Mouse (Mus musculus): ENCODE results near the gene Dcxr.
"Not testable (repeated sequence)": the region's sequence is repeated elsewhere in the genome, so short reads cannot be mapped to it uniquely, and the experiment has no call there.

Dcxr gene

DNA sequence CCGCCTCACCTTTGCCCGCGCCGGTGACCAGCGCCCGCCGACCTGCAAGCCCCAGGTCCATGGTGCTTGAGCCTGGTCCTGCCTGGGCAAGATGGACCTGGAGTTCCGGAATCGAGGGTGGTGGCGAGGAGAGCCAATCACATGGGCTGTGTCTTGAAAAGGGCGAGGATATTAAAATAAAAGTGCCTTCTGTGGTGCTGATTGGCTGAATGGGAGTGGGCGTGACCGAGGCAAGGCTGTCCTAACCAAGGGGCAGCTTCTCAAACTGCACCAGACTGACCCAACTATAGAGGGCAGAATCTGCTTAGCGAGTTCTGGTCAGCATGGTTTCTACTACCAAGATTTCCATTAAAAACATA is at the start of gene Dcxr:
TSS of gene Dcxr (minus strand) at position 113 of the 359 bp plus-strand sequence.
- DNase-seq, result peak; percentile 99

DNA sequence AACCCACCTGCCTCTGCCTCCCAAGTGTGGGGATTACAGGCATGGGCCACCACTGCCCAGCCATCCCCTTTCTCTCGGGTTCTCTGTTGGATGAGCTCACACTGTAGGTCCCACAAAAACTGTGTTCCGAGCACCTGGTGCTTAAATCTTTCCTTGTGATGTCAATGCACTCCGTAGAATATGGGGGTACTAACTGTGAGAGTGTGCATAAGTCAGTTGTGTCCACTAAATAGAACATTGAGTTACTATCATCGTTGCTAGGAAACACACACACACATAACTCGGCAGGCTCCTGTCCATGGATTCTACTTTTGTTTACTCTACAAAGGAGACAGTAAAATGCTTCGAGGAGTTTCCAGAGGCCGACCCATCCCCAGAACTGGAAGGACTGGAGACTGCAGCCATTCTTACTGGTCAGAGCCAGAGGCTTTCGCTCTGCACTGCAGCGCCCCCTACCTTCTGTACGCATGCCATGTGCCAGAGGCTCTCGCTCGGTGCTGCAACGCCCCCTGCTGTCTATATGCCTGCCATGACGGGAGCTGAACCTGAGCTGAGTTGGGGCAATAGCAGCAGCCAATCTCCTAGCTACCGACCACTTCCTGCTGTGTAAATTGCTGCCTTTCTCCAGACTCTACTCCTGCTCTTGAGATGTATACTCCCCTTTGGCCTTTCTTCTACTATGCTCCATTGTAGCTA is 48.8 kb upstream of the Dcxr start:
- peak; percentile 96 for DNase-seq

DNA sequence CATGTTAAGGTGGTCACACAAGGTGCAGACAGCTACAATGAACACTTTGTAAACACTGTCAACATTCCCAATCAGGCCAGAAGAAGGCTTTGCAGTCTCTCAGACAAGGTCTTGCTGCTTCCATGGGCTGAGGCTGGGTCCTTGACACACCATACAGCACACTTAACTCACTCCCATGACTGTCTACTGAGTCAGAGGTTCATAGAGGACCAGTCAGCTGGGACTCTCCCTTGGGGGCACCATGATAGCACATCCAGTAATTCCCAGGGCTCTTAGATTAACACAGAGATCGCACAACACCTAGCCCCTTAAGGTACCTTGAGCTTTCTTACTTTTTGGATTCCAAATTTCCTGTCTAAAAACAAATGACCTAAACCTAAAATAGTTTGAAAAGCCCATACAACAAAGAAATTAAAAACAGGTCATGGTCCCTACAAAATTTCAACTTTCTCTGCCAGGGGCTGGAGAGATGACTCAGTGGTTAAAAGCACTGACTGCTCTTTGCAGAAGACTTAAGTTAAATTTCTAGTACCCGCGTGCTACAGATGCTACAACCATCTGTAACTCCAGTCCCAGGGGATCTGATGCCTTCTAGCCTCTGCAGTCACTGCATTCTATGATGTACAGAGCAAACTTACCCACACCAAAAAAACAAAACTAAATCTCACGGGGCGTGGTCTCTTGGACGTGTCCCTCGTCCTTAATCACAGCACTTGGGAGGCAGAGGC is 46.5 kb upstream of the Dcxr start:
- DNase-seq, result no peak

DNA sequence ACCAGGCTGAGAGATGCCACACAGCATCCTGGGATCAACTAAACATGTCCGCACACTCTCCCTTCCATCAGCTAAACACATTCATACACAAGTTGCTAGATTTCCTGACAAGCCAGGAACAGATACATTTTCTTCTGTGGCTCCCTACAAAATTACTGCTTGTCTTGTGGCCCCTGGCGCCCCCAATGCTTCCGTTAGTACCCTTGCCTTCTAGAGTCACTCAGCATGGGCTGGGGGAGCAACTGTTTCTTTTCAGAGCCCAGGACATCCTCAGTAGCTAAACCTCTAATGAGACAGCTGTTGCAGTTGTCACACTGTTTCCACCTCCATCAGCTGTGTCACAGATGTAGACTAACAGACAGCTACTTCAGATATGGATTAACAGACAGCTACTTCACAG is 45.7 kb upstream of the Dcxr start:
- no peak for DNase-seq

DNA sequence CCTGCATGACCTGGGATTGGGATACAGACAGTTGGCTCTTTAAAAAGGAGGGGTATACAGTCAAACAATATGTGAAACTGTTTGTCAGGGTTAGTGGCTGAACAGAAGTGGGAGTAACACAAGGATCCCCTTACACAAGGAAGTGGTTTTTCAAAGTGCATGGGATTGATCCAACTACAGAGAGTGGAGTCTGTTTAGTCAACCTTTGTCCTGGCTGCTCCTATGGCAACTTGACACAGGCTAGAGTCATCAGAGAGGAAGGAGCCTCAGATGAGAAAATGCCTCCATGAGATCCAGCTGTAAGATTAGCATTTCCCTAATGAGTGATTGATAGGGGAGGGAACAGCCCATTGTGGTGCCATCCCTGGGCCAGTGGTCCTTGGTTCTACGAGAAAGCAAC is 41.1 kb upstream of the Dcxr start:
- no peak for DNase-seq

DNA sequence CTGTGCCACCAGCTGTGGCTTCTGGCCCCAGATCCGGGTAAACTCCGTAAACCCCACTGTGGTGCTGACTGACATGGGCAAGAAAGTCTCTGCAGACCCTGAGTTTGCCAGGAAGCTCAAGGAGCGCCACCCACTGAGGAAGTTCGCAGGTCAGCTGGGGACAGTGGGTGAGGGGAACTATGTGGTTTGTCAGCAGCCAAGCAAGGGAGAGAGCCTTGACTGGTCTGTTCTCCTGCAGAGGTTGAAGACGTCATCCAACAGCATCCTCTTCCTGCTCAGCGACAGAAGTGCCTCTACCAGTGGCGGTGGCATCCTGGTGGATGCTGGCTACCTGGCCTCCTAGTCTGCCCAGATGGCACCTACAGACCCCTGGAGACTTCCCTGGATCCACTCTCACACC is 39.9 kb upstream of the Dcxr start:
- DNase-seq, result not testable (repeated sequence)

DNA sequence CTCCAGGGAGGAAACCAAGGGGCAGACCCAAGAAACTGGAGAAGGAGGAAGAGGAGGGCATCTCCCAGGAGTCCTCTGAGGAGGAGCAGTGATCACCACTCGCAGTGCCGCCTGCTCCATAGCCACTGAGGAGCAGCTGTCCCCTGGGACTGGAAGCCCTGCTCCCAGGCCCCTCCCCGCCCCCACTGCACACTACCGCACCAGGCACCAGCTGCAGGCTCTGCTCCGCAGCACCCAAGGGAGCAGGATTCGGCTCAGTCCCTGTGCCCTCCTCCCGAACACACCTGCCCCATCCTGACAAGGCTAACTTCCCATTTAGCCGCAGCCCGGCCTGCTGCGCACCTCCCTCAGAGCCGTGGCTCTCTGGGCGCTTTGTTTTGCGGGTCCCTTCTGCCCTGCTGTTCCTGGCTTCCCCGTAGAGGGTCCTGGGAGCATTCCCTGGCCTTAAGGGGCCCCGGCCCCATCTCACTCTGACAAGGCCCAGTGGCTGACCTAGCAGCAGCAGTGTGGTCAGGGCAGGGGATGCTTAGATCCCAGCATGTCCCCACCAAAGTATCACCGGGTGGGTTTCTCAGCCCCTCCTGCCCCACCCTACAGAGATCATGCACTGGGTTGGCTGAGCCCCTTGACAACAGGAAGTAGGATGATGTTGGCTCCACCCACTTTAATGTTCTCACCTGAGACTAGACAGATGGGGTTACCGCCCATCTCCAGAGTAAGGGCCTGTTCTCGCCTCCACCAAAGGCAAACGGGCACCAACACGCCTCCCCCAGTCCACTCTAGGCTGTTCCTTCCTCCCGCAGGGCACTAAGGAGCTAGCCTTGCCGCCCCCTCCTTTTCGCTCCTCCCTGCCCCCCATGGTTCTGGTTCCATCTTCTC is 36.3 kb upstream of the Dcxr start:
- DNase-seq, result not testable (repeated sequence)

DNA sequence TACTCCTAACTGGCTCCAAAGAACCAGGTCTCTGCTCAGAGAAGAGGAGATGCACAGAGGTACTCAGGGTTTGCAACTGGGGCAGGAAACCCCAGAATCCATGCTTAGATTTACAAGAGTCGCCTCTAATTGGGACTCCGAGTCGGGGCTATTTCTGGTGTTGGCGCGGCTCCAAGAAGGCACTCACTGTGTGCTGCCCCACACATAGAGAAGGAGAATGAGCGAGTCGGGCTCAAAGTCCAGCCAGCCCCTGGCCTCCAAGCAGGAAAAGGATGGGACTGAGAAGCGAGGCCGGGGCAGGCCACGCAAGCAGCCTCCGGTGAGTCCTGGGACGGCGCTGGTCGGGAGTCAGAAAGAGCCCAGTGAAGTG is 35.6 kb upstream of the Dcxr start, which contains the start of gene Hmga1b:
TSS of gene Hmga1b (plus strand) at position 123 of the 370 bp plus-strand sequence.
- DNase-seq, result not testable (repeated sequence)

DNA sequence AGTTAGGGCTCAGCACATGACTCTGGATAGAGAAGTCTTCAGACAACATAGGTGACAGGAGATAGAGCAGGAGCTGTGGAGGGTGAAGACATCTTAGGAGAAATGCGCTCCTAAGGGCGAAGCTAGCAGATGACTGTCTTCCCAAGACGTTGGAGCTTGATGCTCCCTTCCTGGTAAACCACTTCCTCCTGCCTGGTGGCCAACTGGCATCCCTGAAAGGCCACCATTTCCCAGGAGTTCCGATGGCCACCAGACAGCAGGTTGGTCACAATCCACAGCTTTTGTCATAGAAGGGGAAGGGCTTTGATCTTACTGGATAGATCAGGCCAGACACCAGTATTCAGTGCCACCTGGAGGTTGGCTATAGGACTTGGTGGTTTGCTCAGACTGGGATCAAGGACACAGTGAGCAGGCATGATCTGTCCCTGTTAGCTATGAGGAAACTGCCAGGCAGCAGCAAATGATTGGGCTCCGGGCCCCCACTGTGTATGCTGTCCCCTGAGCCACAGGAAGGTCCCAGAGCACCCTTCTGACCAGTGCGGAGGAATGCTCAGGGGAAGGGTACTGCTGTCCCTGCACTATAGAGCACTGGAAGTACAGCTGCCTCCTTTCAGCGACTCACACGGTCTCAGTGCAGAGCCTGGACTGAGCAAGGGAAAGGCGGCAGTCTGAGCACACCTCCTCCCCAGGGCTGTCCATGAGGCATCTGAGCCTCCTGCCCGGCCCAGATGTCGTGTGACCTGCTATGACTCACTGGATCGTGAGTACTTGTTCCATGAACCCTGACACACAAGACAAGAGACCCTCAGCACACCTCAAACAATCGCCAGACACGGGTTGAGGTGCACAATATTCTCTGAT is 35.0 kb upstream of the Dcxr start:
- no peak for DNase-seq

DNA sequence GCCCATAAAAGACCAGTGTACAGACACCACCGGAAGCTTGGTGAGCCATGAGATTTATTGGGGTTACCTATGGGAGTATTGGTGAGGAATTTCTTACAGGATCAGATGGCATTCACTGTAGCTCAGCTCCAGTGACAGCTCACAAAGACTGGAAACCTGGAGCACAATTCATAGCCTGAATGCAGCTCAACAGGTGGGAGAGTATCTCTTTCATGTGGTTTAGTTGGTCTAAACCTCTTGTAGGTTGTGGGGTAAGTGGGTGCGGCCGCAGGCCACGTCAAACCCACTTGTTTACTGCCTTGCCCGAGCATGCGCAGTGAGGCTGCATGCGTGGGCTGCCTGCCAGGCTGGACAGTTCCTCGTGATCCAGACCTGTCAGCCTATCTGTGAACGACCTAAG is 33.2 kb upstream of the Dcxr start:
- DNase-seq, result no peak

DNA sequence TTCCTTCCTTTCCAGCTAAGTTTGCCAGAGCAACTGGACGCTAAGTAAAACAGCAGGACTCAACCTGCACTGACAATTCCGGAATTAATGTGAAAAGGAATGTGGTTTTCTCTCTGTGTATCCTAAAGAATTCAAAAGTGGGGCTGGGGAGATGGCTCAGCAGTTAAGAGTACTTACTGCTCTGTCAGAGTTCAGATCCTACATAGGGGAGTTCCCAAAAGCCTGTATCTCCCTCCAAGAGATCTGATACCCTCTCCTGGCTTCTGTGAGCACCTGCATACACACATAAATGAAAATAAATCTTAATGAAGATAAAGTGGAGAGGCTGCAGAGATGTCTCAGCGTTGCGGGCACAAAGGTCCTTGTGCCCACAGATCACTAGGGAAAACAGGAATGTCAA is 24.5 kb upstream of the Dcxr start:
- DNase-seq, result no peak

DNA sequence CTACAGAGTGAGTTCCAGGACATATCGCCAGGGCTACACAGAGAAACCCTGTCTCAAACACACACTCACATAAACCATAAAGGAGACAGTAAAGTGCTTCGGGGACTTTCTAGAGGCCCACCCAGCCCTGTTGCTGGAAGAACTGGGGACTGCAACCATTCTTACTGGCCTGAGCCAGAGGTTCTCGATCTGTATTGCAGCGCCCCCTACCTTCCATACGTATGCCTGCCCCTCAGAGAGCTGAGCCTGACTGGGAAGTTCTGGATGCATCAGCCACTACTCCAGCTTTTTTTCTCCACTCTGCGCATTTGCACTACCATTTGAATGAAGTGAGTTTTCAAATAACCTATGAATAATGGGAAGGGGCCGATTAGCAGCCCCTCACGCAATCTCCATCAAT is 22.3 kb upstream of the Dcxr start:
- peak; percentile 57 for DNase-seq

DNA sequence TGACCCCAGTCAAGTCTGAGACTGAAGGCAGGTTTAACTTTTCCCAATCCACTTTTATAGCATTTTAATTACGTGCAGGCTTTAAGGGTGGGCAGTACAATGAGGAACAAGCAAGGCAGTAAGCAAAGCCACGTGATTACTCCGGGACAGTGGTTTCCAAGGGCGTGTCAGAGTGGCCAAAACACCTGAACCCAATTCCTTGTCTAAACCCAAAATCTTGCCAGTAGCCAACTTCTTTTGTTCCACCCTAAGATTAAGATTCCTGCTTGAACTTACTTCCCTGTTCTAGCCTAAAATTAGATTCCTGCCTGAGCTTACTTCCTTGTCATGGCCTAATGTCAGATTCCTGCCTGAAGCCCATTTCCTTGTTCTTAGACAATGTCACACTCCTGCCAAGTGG is 20.9 kb upstream of the Dcxr start:
- DNase-seq, result no peak

DNA sequence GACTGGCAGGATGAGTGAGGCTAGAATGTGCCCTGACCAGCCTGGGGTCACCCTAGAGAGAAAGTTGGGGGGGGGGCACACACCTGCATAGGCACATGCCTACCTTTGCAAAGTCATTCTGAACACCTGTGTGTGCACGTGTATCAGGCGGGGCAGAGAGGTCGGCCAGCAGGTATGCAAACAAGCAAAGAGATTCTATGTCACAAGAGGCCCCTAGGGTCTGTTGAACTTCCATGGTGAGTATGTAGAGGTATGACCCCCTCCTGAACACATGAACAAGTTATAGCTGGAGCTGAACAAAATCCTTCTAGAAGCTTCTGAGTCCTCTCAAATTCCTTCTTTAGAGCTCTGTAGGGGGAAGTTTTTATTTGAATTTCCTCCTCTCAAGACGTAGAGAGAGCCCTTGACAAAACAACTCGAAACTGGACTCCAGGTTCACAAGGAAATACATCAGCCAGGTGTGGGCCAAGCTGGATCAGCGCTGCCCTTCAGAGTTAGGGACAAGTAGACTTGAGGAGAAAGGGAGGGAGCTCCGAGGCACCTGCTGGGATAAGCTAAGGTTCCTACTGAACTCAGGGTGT is 17.1 kb upstream of the Dcxr start:
- no peak for DNase-seq

DNA sequence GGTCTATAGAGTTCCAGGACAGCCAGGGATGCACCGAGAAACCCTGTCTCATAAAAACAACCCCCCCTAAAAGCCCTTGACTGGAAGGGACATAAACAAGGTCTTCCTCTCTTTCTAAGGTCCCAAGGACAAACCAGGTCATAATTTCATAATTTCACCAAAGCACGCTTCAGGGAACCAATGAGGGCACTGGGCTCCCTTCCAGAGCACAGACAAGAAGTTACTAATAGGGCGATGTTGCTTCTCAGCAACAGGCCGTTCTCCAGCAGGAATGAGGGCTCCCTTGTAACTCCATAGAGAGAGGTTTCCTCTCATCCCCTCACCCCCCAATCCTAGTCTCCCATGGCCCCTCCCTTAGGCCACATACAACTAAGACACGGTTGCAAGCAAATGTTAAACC is 13.9 kb upstream of the Dcxr start:
- no peak for DNase-seq

DNA sequence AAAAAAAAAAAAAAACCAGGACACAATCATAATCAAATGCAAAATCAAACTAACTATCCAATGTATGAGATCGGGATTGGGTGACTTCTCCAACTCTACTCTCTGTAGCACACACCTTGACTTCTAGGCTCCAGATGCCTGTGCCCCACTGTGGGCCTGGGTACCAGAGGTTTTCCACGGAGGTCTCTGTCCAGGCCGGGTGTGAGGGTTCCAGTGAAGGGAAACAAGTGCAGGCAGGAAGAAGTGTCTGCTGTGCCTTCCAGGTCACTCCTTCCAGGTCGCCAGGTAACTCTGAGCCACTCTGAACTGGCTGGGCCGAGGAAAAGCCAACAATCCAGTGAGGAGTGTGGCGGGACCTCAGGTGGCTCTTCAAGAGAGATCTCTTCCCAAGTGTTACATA is 9.3 kb upstream of the Dcxr start:
- DNase-seq, result no peak

DNA sequence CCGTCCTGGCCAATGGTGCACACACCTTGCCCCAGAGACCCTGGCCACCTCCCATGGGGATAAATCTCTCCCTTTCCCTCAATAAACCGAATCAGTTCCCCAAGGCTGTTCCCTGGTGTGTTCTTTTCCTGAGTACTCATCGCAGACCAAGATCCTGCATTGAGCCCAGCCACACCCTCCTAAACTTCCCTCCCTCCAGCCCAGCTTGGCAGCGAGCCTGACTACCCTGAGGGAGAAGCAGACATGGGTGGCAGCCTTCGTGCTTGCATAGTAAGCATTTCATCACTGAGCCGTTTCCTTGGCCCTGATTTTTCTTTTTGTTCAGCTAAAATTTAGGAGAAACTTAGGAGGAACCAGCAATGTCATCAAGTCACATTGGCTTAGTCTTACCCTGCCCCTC is 6.4 kb upstream of the Dcxr start:
- peak; percentile 60 for DNase-seq

DNA sequence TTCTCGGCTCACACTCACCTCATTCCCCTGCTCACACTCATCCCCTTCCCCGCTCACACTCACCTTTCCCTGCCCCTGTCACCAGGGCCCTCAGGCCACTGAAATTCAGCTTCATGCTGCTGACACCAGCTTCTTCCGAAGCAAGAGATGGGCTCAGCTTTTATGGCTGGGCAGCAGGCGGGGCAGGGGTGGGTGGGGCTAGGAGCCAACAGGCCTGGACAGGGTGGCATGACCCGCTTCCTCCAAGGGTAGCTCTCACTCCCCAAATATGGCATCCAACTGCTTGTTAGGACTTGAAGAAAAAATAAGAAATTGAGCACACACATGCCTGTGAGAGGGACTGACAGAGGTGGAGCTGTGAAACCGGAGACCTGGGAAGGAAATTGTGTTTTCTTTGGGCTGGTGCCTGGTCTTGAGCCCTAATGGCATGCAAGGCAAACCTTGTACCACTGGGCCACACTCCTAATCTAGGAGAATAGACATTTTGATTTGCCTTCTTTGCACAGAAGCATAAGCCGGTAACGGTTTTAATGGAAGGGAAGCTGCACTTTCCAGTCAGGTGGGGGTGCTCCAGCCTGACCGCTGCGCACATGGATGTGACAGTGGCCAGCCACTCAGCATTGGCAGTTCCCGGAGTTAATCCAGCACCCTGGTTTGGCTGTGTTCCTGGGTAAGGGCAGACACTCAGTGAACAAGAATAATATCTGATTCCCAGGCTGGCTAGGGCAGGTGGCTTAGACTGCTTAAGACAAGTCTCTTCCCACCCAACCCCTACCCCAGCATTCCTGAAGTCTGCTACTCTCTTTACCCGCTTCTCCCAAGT is 5.0 kb upstream of the Dcxr start, which contains the start of gene Cbr2:
TSS of gene Cbr2 (minus strand) at position 257 of the 823 bp plus-strand sequence.
- DNase-seq, result peak; percentile 50

DNA sequence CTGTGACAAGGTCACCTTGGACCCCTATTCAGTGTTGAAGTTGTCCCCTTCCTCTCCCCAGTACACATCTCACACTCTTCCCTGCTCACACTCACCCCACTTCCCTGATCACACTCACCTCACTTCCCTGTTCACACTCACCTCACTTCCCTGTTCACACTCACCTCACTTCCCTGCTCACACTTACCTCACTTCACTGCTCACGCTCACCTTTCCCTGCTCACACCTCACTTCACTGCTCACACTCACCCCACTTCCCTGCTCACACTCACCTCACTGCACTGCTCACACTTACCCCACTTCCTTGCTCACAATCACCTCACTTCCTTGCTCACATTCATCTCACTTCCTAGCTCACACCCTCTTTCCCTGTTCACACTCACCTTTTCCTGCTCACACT is 4.3 kb upstream of the Dcxr start:
- DNase-seq, result no peak

DNA sequence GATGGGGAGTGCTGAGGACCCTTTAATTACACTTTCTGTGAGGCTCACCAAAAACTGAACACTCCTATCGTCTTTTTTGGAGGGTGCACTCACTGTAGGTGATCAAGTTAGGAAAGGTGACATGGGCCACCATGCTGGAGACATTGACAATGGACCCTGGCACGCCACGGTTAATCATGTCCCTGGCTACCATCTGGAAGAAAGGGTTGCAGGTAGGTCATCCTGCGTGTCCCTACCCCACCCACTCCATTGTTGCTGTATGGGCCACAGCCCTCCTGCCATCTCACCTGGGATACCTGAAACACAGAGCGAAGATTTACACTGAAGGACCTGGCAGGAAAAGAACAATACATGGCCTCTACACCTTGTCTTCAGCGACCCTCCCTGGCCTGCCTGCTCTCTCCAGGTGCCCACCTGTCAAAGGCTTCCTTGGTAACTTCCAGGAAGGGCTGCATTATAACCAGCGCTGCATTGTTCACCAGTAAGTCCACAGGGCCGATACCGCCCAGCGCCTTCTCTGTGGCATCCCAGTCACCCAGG is 3.3 kb upstream of the Dcxr start:
- no peak for DNase-seq

DNA sequence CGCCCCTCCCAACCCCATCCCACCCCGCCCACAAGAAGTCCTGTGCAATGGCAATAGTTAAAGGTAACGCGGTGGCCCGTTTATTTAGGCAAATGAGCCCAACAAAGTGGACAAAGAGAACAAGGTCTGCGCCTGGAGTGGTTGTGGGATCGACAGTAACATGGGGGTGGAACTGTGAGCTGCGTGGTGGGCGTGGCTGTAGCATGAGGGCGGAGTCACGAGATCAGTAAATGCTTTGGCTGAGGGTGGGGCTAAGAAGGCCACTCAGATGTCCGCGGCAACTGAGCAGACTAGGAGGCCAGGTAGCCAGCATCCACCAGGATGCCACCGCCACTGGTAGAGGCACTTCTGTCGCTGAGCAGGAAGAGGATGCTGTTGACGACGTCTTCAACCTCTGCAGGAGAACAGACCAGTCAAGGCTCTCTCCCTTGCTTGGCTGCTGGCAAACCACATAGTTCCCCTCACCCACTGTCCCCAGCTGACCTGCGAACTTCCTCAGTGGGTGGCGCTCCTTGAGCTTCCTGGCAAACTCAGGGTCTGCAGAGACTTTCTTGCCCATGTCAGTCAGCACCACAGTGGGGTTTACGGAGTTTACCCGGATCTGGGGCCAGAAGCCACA is 2.5 kb upstream of the Dcxr start:
- peak; percentile 51 for DNase-seq
